Mouse (Mus musculus) ovary, postnatal 14 days (tissue): ENCODE results near the gene Lrp1.

Source experiments
- DNase-seq: peaks from one replicate; pipeline ENCODE4 v3.0.0; 2022; ENCODE audit warnings: low spot score

Gene Lrp1

GRCm38 (mm10) chr10:127500894-127501893 is 119.8 kb downstream of the Lrp1 start, which contains the start of gene Stac3:
Stac3 (plus strand) TSS chr10:127501686.
- no peak for DNase-seq

DNA sequence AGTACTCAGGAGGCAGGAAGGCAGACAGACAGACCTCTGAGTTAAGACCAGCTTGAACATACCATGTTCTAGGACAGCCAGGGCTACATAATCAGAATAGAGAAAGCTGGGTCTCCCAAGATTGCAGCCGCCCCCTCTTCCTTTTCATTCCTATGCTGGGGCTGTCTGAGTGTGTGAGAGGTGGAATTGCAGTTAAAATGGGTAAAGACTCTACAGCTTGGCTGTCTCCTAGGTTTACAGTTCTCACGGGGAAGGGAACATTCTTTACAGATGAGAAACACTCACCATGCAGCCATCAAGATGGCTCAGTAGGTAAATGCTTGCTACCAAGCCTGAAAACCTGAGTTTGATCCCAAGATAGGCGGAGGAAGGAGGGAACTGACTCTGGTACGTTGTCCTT is 120.9 kb downstream of the Lrp1 start:
- no peak for DNase-seq

GRCm38 (mm10) chr10:127499516-127499915 is 121.4 kb downstream of the Lrp1 start:
- DNase-seq: no peak

GRCm38 (mm10) chr10:127496156-127496555 is 124.8 kb downstream of the Lrp1 start:
- no peak for DNase-seq

DNA sequence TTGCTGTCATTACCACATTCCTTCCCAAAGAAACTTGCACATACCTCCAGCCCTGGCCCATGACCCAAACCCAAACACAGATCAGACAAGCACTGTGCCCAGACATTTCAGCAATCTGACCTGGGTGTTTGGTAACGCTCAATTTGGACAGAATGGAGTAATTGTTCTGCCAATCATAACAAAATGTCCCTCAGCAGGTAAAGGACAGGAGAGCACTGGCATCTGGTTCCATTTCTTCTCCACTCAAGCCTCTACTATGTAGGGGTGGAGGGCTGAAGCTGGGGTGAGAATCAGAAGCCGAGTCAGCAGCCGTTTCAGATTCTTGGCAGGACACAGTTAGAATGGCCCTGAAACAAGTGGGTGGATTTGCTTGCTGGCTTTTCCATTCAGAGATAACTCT is 128.8 kb downstream of the Lrp1 start:
- DNase-seq: no peak

- DNase-seq: no peak
These were observed 129.8 kb downstream of the Lrp1 start for GRCm38 (mm10) chr10:127491128-127491512.

GRCm38 (mm10) chr10:127490160-127491127 is 130.5 kb downstream of the Lrp1 start:
- no peak for DNase-seq

GRCm38 (mm10) chr10:127488856-127489255 is 132.1 kb downstream of the Lrp1 start:
- no peak for DNase-seq
